21 mouse cellular contexts compared by ENCODE assay signal in the genomic region with DNA sequence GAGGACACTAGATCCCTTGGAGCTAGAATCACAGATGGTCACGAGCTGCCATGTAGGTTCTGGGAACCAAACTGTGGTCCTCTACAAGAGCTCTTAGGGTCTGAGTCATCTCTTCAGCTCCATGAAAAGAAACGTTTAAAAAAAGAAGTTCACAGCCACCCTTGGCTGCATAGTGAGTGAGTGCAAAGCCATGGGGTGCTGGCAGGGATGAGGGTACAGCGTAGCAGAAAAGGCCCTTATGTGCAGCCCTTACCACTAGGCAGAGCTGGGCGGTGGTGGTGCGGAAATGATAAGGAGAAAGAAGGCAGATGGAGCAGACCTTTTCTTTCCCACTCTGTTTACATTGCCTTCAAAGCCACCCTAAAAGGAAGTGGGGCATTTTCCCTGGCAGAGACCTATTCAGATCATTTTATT. TPM values are rescaled to one million over a fixed set of nuclear protein-coding genes. Genes with fewer than 3 reads are reported as not detected.
DNase-seq lines count a peak whose midpoint lies in the region; ATAC-seq lines count a peak whose summit lies in the region.
"Had no signal": no experiment of that assay in that cellular context is flagged by ENCODE, and none has a peak within 500 bp of the region (broad histone marks: within the 10 kb centered on the region; RNA-seq: fewer than 3 reads in every experiment).

No protein-coding gene starts in this region.

- H3K4me1 ChIP-seq in hindbrain, embryonic 11.5 days (replicated peaks; ENCODE audit: control insufficient read depth, insufficient read depth, low read length) = no peaks in the 10 kb centered on the region
- H3K4me1 ChIP-seq: limb, embryonic 13.5 days; neural tube, embryonic 12.5 days had no signal

- no peak overlapping the region for H3K4me3 ChIP-seq in hindbrain, embryonic 11.5 days (ENCODE audit: low read depth, low read length)
- H3K4me3 ChIP-seq: heart, embryonic 12.5 days; limb, embryonic 13.5 days; neural tube, embryonic 12.5 days had no signal

- WGBS in hindbrain, embryonic 11.5 days = 65% methylated on average over 5 of the region's 5 CpGs

- no peaks in the 10 kb centered on the region for H3K27me3 ChIP-seq in hindbrain, embryonic 11.5 days (ENCODE audit: control insufficient read depth, insufficient read depth, low read length)
- H3K27me3 ChIP-seq: heart, embryonic 12.5 days; limb, embryonic 13.5 days; neural tube, embryonic 12.5 days had no signal

- H3K36me3 ChIP-seq in hindbrain, embryonic 11.5 days (ENCODE audit: control insufficient read depth, insufficient read depth, low read length) = no peaks in the 10 kb centered on the region
- H3K36me3 ChIP-seq: heart, embryonic 12.5 days; limb, embryonic 13.5 days; neural tube, embryonic 12.5 days had no signal

- no peak overlapping the region for H3K9ac ChIP-seq in hindbrain, embryonic 11.5 days (ENCODE audit: low read depth, low read length)
- H3K9ac ChIP-seq: forebrain, postnatal 0 days; heart, embryonic 12.5 days; limb, embryonic 13.5 days; lung, embryonic 14.5 days; neural tube, embryonic 12.5 days had no signal

- H3K4me2 ChIP-seq in hindbrain, embryonic 11.5 days (replicated peaks; ENCODE audit: low read depth, low read length) = no peak overlapping the region
- H3K4me2 ChIP-seq: heart, embryonic 12.5 days; limb, embryonic 13.5 days; lung, embryonic 14.5 days; neural tube, embryonic 12.5 days had no signal

- no peak overlapping the region for H3K27ac ChIP-seq in hindbrain, embryonic 11.5 days (ENCODE audit: low read depth, low read length)
- H3K27ac ChIP-seq: hindbrain, postnatal 0 days; limb, embryonic 13.5 days; neural tube, embryonic 12.5 days had no signal

- no peak for DNase-seq in frontal cortex, postnatal 25 days (ENCODE audit: low spot score in 2 of 2)
- DNase-seq in right cerebral cortex, postnatal 25 days = peak; percentile 30
- DNase-seq in right cerebral cortex, postnatal 14 days = no peak
- DNase-seq in ovary, postnatal 36 days (ENCODE audit: low spot score) = no peak
- DNase-seq in gastrocnemius, postnatal 10 days = no peak
- DNase-seq in hindbrain, embryonic 11.5 days (ENCODE audit: low spot score) = no peak
- DNase-seq: adrenal gland, postnatal 10 days; cerebellum, adult 2 months; forebrain, postnatal 0 days; gastrocnemius, postnatal 25 days; heart, postnatal 36 days; kidney, adult 8-10 months; kidney, postnatal 36 days; lung, embryonic 14.5 days; right cerebral cortex, postnatal 4 days had no signal

- no peaks in the 10 kb centered on the region for H3K9me3 ChIP-seq in hindbrain, embryonic 11.5 days (ENCODE audit: control insufficient read depth, low read length)
- H3K9me3 ChIP-seq: heart, embryonic 12.5 days; limb, embryonic 13.5 days; neural tube, embryonic 12.5 days had no signal

- ATAC-seq in frontal cortex, adult (ENCODE audit: low TSS enrichment) = peak; percentile 78
- ATAC-seq in megakaryocyte-erythroid progenitor cell, adult 5-6 weeks (replicated peaks; ENCODE audit: low FRiP score, low TSS enrichment, poor library complexity, severe bottlenecking) = peak; percentile 62
- ATAC-seq in hindbrain, embryonic 11.5 days (ENCODE audit: low FRiP score) = no peak
- ATAC-seq: forebrain, postnatal 0 days; hindbrain, postnatal 0 days had no signal

RNA-seq across cellular contexts. Expression of a gene that starts 4.3 kb away (rescaled TPM):
- 240 and 254 TPM in 2 replicates for total RNA-seq in megakaryocyte-erythroid progenitor cell, adult 5-6 weeks (2014; fragmentation: Nextera tagmentation)
- 69.1 and 104 TPM in 2 replicates for total RNA-seq in megakaryocyte-erythroid progenitor cell, adult 5-6 weeks (2017)
- 10 to 100 TPM; 45.0 to 57.6 TPM for total RNA-seq in gastrocnemius, postnatal 10 days (2021)
- 56.0 and 59.3 TPM in 2 replicates for polyA plus RNA-seq in hindbrain, embryonic 11.5 days (2014; fragmentation: Nextera tagmentation; extraction: Ambion mirVana)

RNA-seq across cellular contexts. Expression of a gene that starts 11.4 kb away (rescaled TPM):
- 2.6 and 3.6 TPM in 2 replicates for total RNA-seq in megakaryocyte-erythroid progenitor cell, adult 5-6 weeks (2014; fragmentation: Nextera tagmentation)
- total RNA-seq in megakaryocyte-erythroid progenitor cell, adult 5-6 weeks (2017) = 1.1 and 4.5 TPM in 2 replicates
- total RNA-seq in gastrocnemius, postnatal 10 days (2021) = 1 to 10 TPM; 2.3 to 3.7 TPM
- 1.6 and 1.8 TPM in 2 replicates for polyA plus RNA-seq in hindbrain, embryonic 11.5 days (2014; fragmentation: Nextera tagmentation; extraction: Ambion mirVana)

RNA-seq across cellular contexts. Expression of a gene that starts 22.0 kb away (rescaled TPM):
- not detected in 2 replicates for total RNA-seq in megakaryocyte-erythroid progenitor cell, adult 5-6 weeks (2014; fragmentation: Nextera tagmentation)
- not detected in 2 replicates for total RNA-seq in megakaryocyte-erythroid progenitor cell, adult 5-6 weeks (2017)
- 10 to 100 TPM; 13.0 to 17.1 TPM for total RNA-seq in gastrocnemius, postnatal 10 days (2021)
- polyA plus RNA-seq in hindbrain, embryonic 11.5 days (2014; fragmentation: Nextera tagmentation; extraction: Ambion mirVana) = 4.9 and 5.5 TPM in 2 replicates

RNA-seq across cellular contexts. Expression of a gene that starts 28.9 kb away (rescaled TPM):
- total RNA-seq in megakaryocyte-erythroid progenitor cell, adult 5-6 weeks (2014; fragmentation: Nextera tagmentation) = 101 and 128 TPM in 2 replicates
- 53.9 and 77.9 TPM in 2 replicates for total RNA-seq in megakaryocyte-erythroid progenitor cell, adult 5-6 weeks (2017)
- 10 to 100 TPM in 1 of 2 experiments, 1 to 10 TPM in 1; 7.8 to 11.2 TPM for total RNA-seq in gastrocnemius, postnatal 10 days (2021)
- 31.5 and 31.8 TPM in 2 replicates for polyA plus RNA-seq in hindbrain, embryonic 11.5 days (2014; fragmentation: Nextera tagmentation; extraction: Ambion mirVana)

RNA-seq across cellular contexts. Expression of a gene that starts 36.4 kb away (rescaled TPM):
- total RNA-seq in megakaryocyte-erythroid progenitor cell, adult 5-6 weeks (2014; fragmentation: Nextera tagmentation) = 40.4 and 46.7 TPM in 2 replicates
- 9.6 and 20.4 TPM in 2 replicates for total RNA-seq in megakaryocyte-erythroid progenitor cell, adult 5-6 weeks (2017)
- total RNA-seq in gastrocnemius, postnatal 10 days (2021) = 10 to 100 TPM; 11.2 to 17.2 TPM
- polyA plus RNA-seq in hindbrain, embryonic 11.5 days (2014; fragmentation: Nextera tagmentation; extraction: Ambion mirVana) = 48.7 and 59.5 TPM in 2 replicates

Comparison
In these comparisons a context has a peak if more than half of its experiments do, and no peak if none do; other contexts are left out.
1. RNA of a gene that starts 22.0 kb away (total RNA-seq): 13.0 to 17.1 TPM in gastrocnemius, postnatal 10 days; not detected in megakaryocyte-erythroid progenitor cell, adult 5-6 weeks; every median in the first group is over 10 times any median in the second.